ENCODE assay signal across 16 mouse cellular contexts in the genomic region with DNA sequence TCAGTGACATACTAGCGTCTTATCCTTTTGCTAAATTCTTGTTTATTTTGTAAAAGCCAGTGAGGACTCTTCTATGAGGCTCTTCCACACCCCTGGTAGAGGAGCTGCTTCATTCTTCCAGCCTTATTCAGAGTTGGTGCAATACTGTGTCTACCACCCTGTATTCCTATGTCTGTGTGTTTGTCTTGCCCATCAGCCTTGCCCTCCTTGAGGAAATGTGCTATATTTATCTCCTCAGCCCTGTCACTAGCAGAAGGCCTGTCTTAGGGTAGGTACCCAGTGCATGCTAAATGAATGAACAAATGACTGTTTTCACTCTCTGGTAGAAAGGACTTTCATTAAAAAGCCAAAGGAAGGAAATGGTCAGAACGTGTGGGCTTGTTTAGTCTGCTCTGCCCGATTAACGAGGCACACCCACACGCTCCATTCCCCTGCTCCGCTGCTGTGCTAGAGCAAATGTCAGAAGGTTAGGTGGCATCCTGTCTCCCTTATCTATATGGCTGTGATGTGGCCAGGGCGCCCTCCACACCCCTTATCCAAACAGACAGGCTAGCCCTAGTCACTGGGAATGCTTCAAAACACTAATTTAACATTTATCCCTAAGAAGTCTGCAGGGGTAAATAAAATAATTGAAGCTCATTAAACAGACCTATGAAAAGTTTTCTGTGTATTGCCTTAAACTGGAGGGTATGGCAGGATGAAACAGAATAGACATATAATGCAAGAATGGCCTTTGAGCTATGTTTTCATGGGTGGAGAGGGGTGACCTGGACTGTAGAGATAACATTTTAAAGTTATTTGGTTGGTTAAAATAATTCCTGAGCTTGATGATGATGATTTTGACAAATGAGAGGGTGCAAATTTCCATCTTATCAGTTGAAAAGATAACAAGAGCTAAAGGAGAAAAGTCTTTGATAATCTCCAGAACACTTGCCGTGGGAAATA.
A peak's percentile ranks its signal among the peaks of the same experiment; 100 is the strongest.
DNase-seq lines count a peak whose midpoint lies in the region; ATAC-seq and TF ChIP-seq lines count a peak whose summit lies in the region.
"Had no signal": no experiment of that assay in that cellular context is flagged by ENCODE, and none has a peak within 500 bp of the region (broad histone marks: within the 10 kb centered on the region; RNA-seq: fewer than 3 reads in every experiment).

No protein-coding gene starts in this region.

- no peaks in the 10 kb centered on the region for H3K36me3 ChIP-seq in liver, postnatal 0 days (replicated peaks; ENCODE audit: insufficient read depth, low read length)
- no peaks in the 10 kb centered on the region for H3K36me3 ChIP-seq in forebrain, embryonic 16.5 days (ENCODE audit: control insufficient read depth, insufficient read depth)
- H3K36me3 ChIP-seq: kidney, embryonic 15.5 days; midbrain, embryonic 15.5 days had no signal

- no peaks in the 10 kb centered on the region for H3K27me3 ChIP-seq in liver, postnatal 0 days (ENCODE audit: insufficient read depth, low read length)
- no peaks in the 10 kb centered on the region for H3K27me3 ChIP-seq in forebrain, embryonic 16.5 days (replicated peaks; ENCODE audit: control insufficient read depth, insufficient read depth, low read length)
- H3K27me3 ChIP-seq: kidney, embryonic 15.5 days; midbrain, embryonic 15.5 days; Patski had no signal

- ATAC-seq in liver, postnatal 0 days, result peak; percentile 86
- ATAC-seq in forebrain, embryonic 16.5 days, result no peak
- ATAC-seq: inflammation-experienced regulatory T-cells, adult 6 months; midbrain, embryonic 15.5 days; Patski had no signal

- peak; percentile 51 for TF ChIP-seq EP300 in liver, postnatal 0 days (IDR thresholded peaks at IDR 0.05; ENCODE audit: low read depth)

- peak; percentile 87 for DNase-seq in heart, adult 11 months
- no peak for DNase-seq in heart, postnatal 10 days
- DNase-seq in ovary, postnatal 36 days (ENCODE audit: low spot score), result peak; percentile 16
- DNase-seq in ovary, postnatal 14 days (ENCODE audit: low spot score), result no peak
- DNase-seq in liver, postnatal 0 days, result no peak
- no peak for DNase-seq in thymus, postnatal 10 days (ENCODE audit: low spot score in 2 of 2)
- no peak for DNase-seq in testis, postnatal 10 days (ENCODE audit: low spot score)
- DNase-seq: cerebellum, adult 2 months; embryo, embryonic 11 days; gastrocnemius, postnatal 25 days; thymus, adult 2 months had no signal

- H3K4me3 ChIP-seq in liver, postnatal 0 days (ENCODE audit: low read depth, low read length), result no peak overlapping the region
- no peak overlapping the region for H3K4me3 ChIP-seq in forebrain, embryonic 16.5 days (replicated peaks; ENCODE audit: low read length)
- H3K4me3 ChIP-seq: kidney, embryonic 15.5 days; midbrain, embryonic 15.5 days had no signal

- WGBS in liver, postnatal 0 days (ENCODE audit: insufficient replicate concordance), result 20% methylated on average over 8 of the region's 8 CpGs
- WGBS in forebrain, embryonic 16.5 days, result 64% methylated on average over 8 of the region's 8 CpGs

- no peak overlapping the region for H3K27ac ChIP-seq in liver, postnatal 0 days (ENCODE audit: low read depth)
- no peak overlapping the region for H3K27ac ChIP-seq in forebrain, embryonic 16.5 days (ENCODE audit: low read length)
- H3K27ac ChIP-seq: kidney, embryonic 15.5 days; midbrain, embryonic 15.5 days had no signal

- no peaks in the 10 kb centered on the region for H3K9me3 ChIP-seq in liver, postnatal 0 days (ENCODE audit: low read length)
- no peaks in the 10 kb centered on the region for H3K9me3 ChIP-seq in forebrain, embryonic 16.5 days (ENCODE audit: control insufficient read depth, low read length)
- H3K9me3 ChIP-seq: kidney, embryonic 15.5 days; midbrain, embryonic 15.5 days had no signal

- H3K9ac ChIP-seq in liver, postnatal 0 days (replicated peaks), result no peak overlapping the region
- H3K9ac ChIP-seq in forebrain, embryonic 16.5 days (replicated peaks; ENCODE audit: low read depth, low read length), result no peak overlapping the region
- H3K9ac ChIP-seq: kidney, embryonic 15.5 days; midbrain, embryonic 15.5 days had no signal

- no peak for TF ChIP-seq CTCF in liver, postnatal 0 days (IDR thresholded peaks at IDR 0.05; ENCODE audit: low read depth)

- intact Hi-C loops in heart, postnatal 10 days (cut with DNase I), result loop anchor here (10.0 kb wide), 1 partner anchor 348 kb away; no protein-coding TSS in a partner anchor

- no peaks in the 10 kb centered on the region for H3K4me1 ChIP-seq in liver, postnatal 0 days (ENCODE audit: insufficient read depth)
- H3K4me1 ChIP-seq in forebrain, embryonic 16.5 days (replicated peaks; ENCODE audit: control insufficient read depth, insufficient read depth, low read length), result no peaks in the 10 kb centered on the region
- H3K4me1 ChIP-seq: kidney, embryonic 15.5 days; midbrain, embryonic 15.5 days had no signal

- H3K4me2 ChIP-seq in liver, postnatal 0 days (ENCODE audit: low read depth, low read length), result no peak overlapping the region
- no peak overlapping the region for H3K4me2 ChIP-seq in forebrain, embryonic 16.5 days (ENCODE audit: low read length)
- H3K4me2 ChIP-seq: kidney, embryonic 15.5 days; midbrain, embryonic 15.5 days had no signal

Comparison
In these comparisons a context has a peak if more than half of its experiments do, and no peak if none do; other contexts are left out.
1. DNase-seq: peak in heart, adult 11 months (single experiment) and ovary, postnatal 36 days (single experiment); none in heart, postnatal 10 days (0 of 2), ovary, postnatal 14 days (single experiment), liver, postnatal 0 days (single experiment), thymus, postnatal 10 days (0 of 2) and testis, postnatal 10 days (single experiment).